Mouse (Mus musculus) limb, embryonic 11.5 days (tissue): Measurements from ENCODE around the gene Bscl2. TPM values are rescaled to one million over a fixed set of nuclear protein-coding genes. Genes with fewer than 3 reads are reported as not detected.
A peak's percentile ranks its signal among the peaks of the same experiment; 100 is the strongest.

Experiments
- ATAC-seq: fragments of 200-750 bp; cut with Nextera tagmentation; 2 replicates; pipeline ENCODE4 v1.8.0; 2017; ENCODE audit warnings: low read depth; ENCODE audit not compliant: insufficient number of reproducible peaks, low FRiP score, low TSS enrichment
- DNase-seq: peaks from one replicate; pipeline ENCODE4 v3.0.0-alpha.2; 2015; ENCODE audit warnings: low spot score
- H3K27ac ChIP-seq: fragments of 300-500 bp; sonication (generic); replicated peaks from 2 replicates; pipeline ENCODE4 v1.5.1; 2014; ENCODE audit warnings: low read depth, mild to moderate bottlenecking, low read length
- H3K27me3 ChIP-seq: fragments of 300-500 bp; sonication (generic); 2 replicates; pipeline ENCODE4 v1.6.1; 2014; ENCODE audit warnings: mild to moderate bottlenecking, low read length, mixed read lengths; ENCODE audit not compliant: control insufficient read depth, insufficient read depth
- H3K36me3 ChIP-seq: fragments of 300-500 bp; sonication (generic); 2 replicates; pipeline ENCODE4 v1.6.1; 2014; ENCODE audit warnings: mild to moderate bottlenecking, low read length, moderate library complexity, mixed read lengths; ENCODE audit not compliant: control insufficient read depth, insufficient read depth
- H3K4me1 ChIP-seq: fragments of 300-500 bp; sonication (generic); 2 replicates; pipeline ENCODE4 v1.6.1; 2014; ENCODE audit warnings: low read length, mixed read lengths; ENCODE audit not compliant: control insufficient read depth, insufficient read depth
- H3K4me2 ChIP-seq: fragments of 300-500 bp; sonication (generic); 2 replicates; pipeline ENCODE4 v1.6.1; 2014; ENCODE audit warnings: low read depth, mild to moderate bottlenecking, moderate library complexity; ENCODE audit not compliant: severe bottlenecking
- H3K4me3 ChIP-seq: fragments of 300-500 bp; sonication (generic); 2 replicates; pipeline ENCODE4 v1.5.1; 2014; ENCODE audit warnings: low read depth, low read length
- H3K9ac ChIP-seq: fragments of 300-500 bp; sonication (generic); 2 replicates; pipeline ENCODE4 v1.6.1; 2014; ENCODE audit warnings: mild to moderate bottlenecking, low read length
- H3K9me3 ChIP-seq: fragments of 300-500 bp; sonication (generic); 2 replicates; pipeline ENCODE4 v1.6.1; 2016; ENCODE audit warnings: low read length; ENCODE audit not compliant: control insufficient read depth
- WGBS: fragments of 180-500 bp; shearing (Covaris S2); extraction: QIAGEN DNeasy Blood & Tissue Kit; methylation state at CpG from one replicate; pipeline ENCODE4 v1.1.7; 2014; 5-methylcytosine and 5-hydroxymethylcytosine counted together
- polyA plus RNA-seq: library from polyadenylated mRNA; unstranded; fragments of >200 nt; fragmentation: Nextera tagmentation; extraction: Ambion mirVana; gene quantifications from 2 replicates; pipeline ENCODE4 v1.2.1, GENCODE M21; 2014

The Bscl2 gene
- 34.1 and 35.0 TPM in 2 replicates for polyA plus RNA-seq

DNA sequence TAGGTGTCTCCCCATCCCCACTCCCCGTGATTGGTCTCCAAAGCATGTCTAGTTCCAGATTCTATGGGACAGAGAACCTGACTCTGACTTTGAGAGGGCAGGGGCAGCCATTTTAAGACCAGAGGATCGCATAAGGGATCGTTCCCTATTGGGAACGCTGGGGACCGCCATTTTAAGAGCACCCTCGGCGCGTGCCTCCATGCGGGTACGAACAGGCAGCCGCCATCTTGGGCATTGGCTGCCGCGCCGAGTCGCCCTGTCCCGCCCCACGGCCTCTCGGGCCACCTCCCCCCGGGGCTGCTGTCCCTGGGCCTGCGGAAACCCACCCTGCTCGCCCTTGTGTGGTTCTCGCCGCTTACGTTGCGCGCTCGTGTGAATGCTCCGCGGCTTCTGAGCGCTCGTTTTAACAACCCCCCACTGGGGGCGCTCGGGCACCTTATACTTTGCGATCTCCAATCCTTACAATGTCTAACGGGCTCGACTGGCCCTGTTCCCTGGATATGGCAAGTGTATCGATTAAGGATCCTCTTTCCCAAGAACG, at the start of gene Bscl2:
Bscl2 (plus strand) TSS at position 217 of the 541 bp plus-strand sequence.
- Histone ChIP-seq H3K4me3 (peak within 1 kb of the TSS; percentile 49), H3K9ac (peak within 1 kb of the TSS; percentile 77), H3K36me3 (peaks cover 21% of the 10 kb centered on the region), H3K4me1 (peaks cover 20% of the 10 kb centered on the region; the same call in 1 of the 2 replicates), H3K9me3 (no peaks in the 10 kb centered on the region), H3K27ac (peak within 1 kb of the TSS; percentile 95), H3K27me3 (no peaks in the 10 kb centered on the region), H3K4me2 (peak within 1 kb of the TSS; percentile 77)
- WGBS: 1% methylated on average over 38 of the region's 38 CpGs
- ATAC-seq (peak; percentile 86), DNase-seq (peak; percentile 89)

GRCm38 (mm10) chr19:8788521-8788920, 48.7 kb upstream of the Bscl2 start:
- DNase-seq: no peak
- Histone ChIP-seq H3K4me3 (no peak overlapping the region), H3K27ac (no peak overlapping the region), H3K27me3 (no peaks in the 10 kb centered on the region), H3K4me2 (no peak overlapping the region), H3K36me3 (peaks cover 5% of the 10 kb centered on the region), H3K9ac (no peak overlapping the region), H3K4me1 (no peaks in the 10 kb centered on the region), H3K9me3 (no peaks in the 10 kb centered on the region)
- ATAC-seq: no peak
- 20% methylated on average over 3 of the region's 3 CpGs for WGBS

DNA sequence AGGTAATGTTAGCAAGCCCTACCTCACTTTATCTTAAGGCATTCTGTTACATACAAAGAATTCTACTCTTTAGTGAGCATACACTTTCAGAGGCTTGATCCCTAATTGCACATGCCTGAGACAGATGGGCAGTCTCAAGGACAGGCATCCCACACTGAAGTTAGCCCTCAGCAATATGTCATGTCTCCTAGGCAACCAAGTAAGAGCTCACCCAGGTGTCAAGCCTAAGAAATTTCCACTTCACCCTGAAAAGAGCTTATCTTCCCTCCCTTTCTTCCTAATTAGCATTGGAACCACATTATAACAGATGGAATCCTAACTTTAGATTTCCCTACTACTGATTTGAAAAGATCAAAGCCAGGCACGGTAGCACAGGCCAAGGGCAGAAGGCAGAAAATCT, 48.1 kb upstream of the Bscl2 start:
- H3K4me3 ChIP-seq: no peak overlapping the region
- no peak overlapping the region for H3K27ac ChIP-seq
- no peak overlapping the region for H3K4me2 ChIP-seq
- H3K9me3 ChIP-seq: no peaks in the 10 kb centered on the region
- WGBS: 64% methylated on average over 1 of the region's 1 CpGs
- no peaks in the 10 kb centered on the region for H3K4me1 ChIP-seq
- no peaks in the 10 kb centered on the region for H3K27me3 ChIP-seq
- ATAC-seq (no peak), DNase-seq (no peak)
- H3K36me3 ChIP-seq: peaks cover 12% of the 10 kb centered on the region
- H3K9ac ChIP-seq: no peak overlapping the region

DNA sequence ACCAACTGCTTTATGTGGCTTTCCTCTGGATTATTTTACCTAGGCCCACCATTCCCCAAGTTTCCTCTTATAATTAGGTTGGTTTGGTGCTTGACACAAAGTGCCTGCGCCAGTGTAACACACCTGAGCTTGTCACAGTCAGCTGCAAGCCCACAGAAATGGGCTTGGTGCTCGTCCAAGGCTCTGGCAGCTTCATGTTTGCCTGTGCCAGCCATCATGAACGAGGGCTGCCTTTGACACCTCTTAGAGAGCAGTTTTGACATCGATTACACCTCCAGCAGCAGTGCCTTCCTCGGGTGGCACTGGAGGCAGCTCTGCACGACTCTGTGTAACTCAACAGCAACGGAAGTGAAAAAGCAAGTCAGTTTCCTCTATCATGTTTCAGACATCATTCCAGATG, 47.1 kb upstream of the Bscl2 start:
- no peak overlapping the region for H3K4me2 ChIP-seq
- no peaks in the 10 kb centered on the region for H3K4me1 ChIP-seq
- no peak overlapping the region for H3K27ac ChIP-seq
- H3K27me3 ChIP-seq: no peaks in the 10 kb centered on the region
- H3K4me3 ChIP-seq: no peak overlapping the region
- H3K9ac ChIP-seq: no peak overlapping the region
- WGBS: 86% methylated on average over 7 of the region's 7 CpGs
- peaks cover 21% of the 10 kb centered on the region for H3K36me3 ChIP-seq
- no peak for ATAC-seq
- no peak for DNase-seq
- H3K9me3 ChIP-seq: no peaks in the 10 kb centered on the region

GRCm38 (mm10) chr19:8798264-8798946, 38.9 kb upstream of the Bscl2 start, which contains the start of gene Polr2g:
Gene Polr2g (minus strand): TSS chr19:8798577.
- Histone ChIP-seq H3K27me3 (no peaks in the 10 kb centered on the region), H3K9me3 (no peaks in the 10 kb centered on the region), H3K4me3 (peak within 1 kb of the TSS; percentile 84), H3K4me2 (peak within 1 kb of the TSS; percentile 83), H3K36me3 (peaks cover 17% of the 10 kb centered on the region), H3K9ac (peak within 1 kb of the TSS; percentile 83), H3K4me1 (peaks cover 9% of the 10 kb centered on the region; the same call in 1 of the 2 replicates), H3K27ac (peak within 1 kb of the TSS; percentile 22; the same call in 1 of the 2 replicates)
- WGBS: 2% methylated on average over 25 of the region's 25 CpGs
- ATAC-seq (peak; percentile 78; the same call in 1 of the 2 replicates), DNase-seq (peak; percentile 90)

GRCm38 (mm10) chr19:8798947-8799315, 38.3 kb upstream of the Bscl2 start:
- peaks cover 11% of the 10 kb centered on the region for H3K36me3 ChIP-seq
- H3K4me1 ChIP-seq: peaks cover 9% of the 10 kb centered on the region; the same call in 1 of the 2 replicates
- no peak overlapping the region for H3K27ac ChIP-seq
- H3K9me3 ChIP-seq: no peaks in the 10 kb centered on the region
- ATAC-seq (no peak), DNase-seq (no peak)
- H3K4me2 ChIP-seq: peak overlapping the region; percentile 83; the same call in 1 of the 2 replicates
- no peak overlapping the region; the same call in 1 of the 2 replicates for H3K4me3 ChIP-seq
- no peaks in the 10 kb centered on the region for H3K27me3 ChIP-seq
- no peak overlapping the region for H3K9ac ChIP-seq

DNA sequence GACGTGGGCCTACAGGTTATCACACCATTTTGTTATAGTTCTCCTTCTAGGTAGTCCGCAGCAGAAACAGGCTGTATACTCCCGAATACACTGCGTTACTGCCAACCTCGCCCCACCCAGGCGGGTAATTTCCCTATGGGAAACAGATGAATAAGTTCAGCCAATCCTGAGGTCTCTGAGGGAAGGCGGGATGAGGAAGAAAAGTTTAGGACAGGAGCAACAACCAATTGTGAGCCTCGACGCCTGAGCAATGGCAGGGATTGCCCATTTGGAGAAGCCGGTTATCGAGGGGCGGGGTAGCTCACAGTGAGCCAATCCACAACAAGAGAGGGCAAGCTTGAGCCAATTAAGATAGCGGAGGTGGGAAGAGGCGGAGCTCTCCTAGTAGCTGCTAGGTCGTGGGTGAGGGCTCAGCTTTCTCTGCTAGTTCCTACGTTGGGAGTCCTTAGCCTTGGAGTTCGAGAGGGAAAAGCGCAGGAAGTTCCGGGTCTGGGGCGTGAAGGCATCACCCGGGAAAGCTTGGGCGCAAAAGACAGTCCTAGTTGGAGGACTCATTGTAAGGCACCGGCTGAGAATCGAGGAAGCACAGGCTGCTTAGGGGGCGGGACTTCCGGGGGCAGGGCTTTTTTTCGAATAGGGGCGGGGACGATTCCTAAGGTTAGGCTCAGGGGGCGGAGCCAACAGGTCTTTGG, 35.0 kb upstream of the Bscl2 start, which contains the start of gene Zbtb3:
Zbtb3 (plus strand) TSS at position 426 of the 692 bp plus-strand sequence.
- Histone ChIP-seq H3K4me3 (peak within 1 kb of the TSS; percentile 42), H3K27ac (0 out of 2 replicates have a peak within 1 kb of the TSS, but pooled peaks have one; percentile 64), H3K36me3 (peaks cover 2% of the 10 kb centered on the region; the same call in 1 of the 2 replicates), H3K4me2 (peak within 1 kb of the TSS; percentile 52), H3K4me1 (peaks cover 9% of the 10 kb centered on the region; the same call in 1 of the 2 replicates), H3K9me3 (no peaks in the 10 kb centered on the region), H3K27me3 (no peaks in the 10 kb centered on the region), H3K9ac (peak within 1 kb of the TSS; percentile 57; the same call in 1 of the 2 replicates)
- peak; percentile 95 for ATAC-seq
- under 1% methylated on average over 30 of the region's 30 CpGs for WGBS
- DNase-seq: peak; percentile 94

DNA sequence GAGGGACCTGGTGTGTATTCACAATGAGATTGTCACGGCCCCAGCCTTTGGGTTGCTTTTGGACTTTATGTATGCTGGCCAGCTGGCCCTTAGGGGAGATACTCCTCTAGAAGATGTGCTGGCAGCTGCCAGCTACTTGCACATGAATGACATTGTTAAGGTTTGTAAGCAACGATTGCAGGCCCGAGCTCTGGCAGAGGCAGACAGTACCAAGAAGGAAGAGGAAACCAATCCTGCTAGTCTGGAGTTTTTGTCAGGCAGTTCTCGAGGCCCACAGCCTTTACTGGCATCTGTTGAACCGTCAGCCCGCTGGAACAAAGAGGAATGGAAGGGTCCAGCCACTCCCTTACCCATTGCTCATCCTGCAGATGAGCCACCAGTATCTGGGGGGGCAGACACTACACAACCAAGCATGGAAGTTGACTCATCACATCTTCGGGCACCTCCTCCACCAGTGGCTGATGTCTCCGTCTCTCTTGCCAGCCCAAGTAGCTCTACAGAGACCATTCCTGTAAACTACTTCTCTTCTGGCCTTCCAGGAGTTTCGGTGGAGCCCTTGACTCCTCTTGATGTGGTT, 34.0 kb upstream of the Bscl2 start:
- 92% methylated on average over 9 of the region's 9 CpGs for WGBS
- H3K4me3 ChIP-seq: 0 out of 2 replicates have a peak overlapping the region, but pooled peaks have one; percentile 42
- ATAC-seq (no peak), DNase-seq (no peak)
- peak overlapping the region; percentile 49 for H3K4me2 ChIP-seq
- no peak overlapping the region for H3K9ac ChIP-seq
- H3K27me3 ChIP-seq: no peaks in the 10 kb centered on the region
- peaks cover 6% of the 10 kb centered on the region; the same call in 1 of the 2 replicates for H3K36me3 ChIP-seq
- 0 out of 2 replicates have a peak, but pooled peaks cover 4% of the 10 kb centered on the region for H3K4me1 ChIP-seq
- no peaks in the 10 kb centered on the region for H3K9me3 ChIP-seq
- H3K27ac ChIP-seq: no peak overlapping the region
